Mouse (Mus musculus) forebrain, embryonic 16.5 days (tissue): ENCODE measurements at regions not wholly inside any gene's neighbourhood (a gene's known extent, or its start where the extent isn't known, plus 50 kb on each side); places are given as distances from the start of the nearest gene placed in this dataset.
A peak's percentile ranks its signal among the peaks of the same experiment; 100 is the strongest.

Experiments used
- ATAC-seq: fragments of 200-750 bp; cut with Nextera tagmentation; 2 replicates; pipeline ENCODE4 v1.8.0; 2017; ENCODE audit warnings: mild to moderate bottlenecking, moderate library complexity
- H3K27ac ChIP-seq: fragments of 300-500 bp; sonication (generic); 2 replicates; pipeline ENCODE4 v1.5.1; 2014; ENCODE audit warnings: low read length, control low read depth
- H3K27me3 ChIP-seq: fragments of 300-500 bp; sonication (generic); replicated peaks from 2 replicates; pipeline ENCODE4 v1.6.1; 2014; ENCODE audit warnings: low read length; ENCODE audit not compliant: control insufficient read depth, insufficient read depth
- H3K36me3 ChIP-seq: fragments of 300-500 bp; sonication (generic); 2 replicates; pipeline ENCODE4 v1.6.1; 2014; ENCODE audit not compliant: control insufficient read depth, insufficient read depth
- H3K4me1 ChIP-seq: fragments of 300-500 bp; sonication (generic); replicated peaks from 2 replicates; pipeline ENCODE4 v1.6.1; 2014; ENCODE audit warnings: low read length; ENCODE audit not compliant: control insufficient read depth, insufficient read depth
- H3K4me2 ChIP-seq: fragments of 300-500 bp; sonication (generic); 2 replicates; pipeline ENCODE4 v1.6.1; 2014; ENCODE audit warnings: mild to moderate bottlenecking, low read length, control low read depth
- H3K4me3 ChIP-seq: fragments of 300-500 bp; sonication (generic); replicated peaks from 2 replicates; pipeline ENCODE4 v1.5.1; 2014; ENCODE audit warnings: mild to moderate bottlenecking, low read length, control low read depth
- H3K9ac ChIP-seq: fragments of 300-500 bp; sonication (generic); replicated peaks from 2 replicates; pipeline ENCODE4 v1.6.1; 2014; ENCODE audit warnings: low read depth, low read length, control low read depth
- H3K9me3 ChIP-seq: fragments of 300-500 bp; sonication (generic); 2 replicates; pipeline ENCODE4 v1.6.1; 2016; ENCODE audit warnings: low read length; ENCODE audit not compliant: control insufficient read depth
- WGBS: fragments of 180-500 bp; shearing (Covaris S2); extraction: QIAGEN DNeasy Blood & Tissue Kit; methylation state at CpG from one replicate; pipeline ENCODE4 v1.1.7; 2014; 5-methylcytosine and 5-hydroxymethylcytosine counted together

DNA sequence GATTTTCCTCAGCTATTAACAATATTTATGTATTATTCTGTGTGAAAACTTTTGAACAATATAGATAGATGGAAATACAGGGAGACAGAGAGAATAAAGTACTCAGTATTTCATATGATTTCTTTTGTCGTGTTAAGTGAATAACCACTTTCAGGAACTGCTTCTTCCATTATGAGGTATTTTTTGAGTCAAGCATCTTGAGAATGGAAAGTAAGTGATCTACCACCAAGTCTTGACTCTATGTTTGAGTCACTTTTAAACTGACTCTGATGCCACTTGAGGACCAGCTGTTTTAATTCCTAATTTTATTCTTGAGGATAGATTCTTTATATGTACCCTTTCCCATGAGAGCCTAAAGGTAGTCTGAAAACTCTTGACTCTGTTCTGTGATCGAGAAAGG, 285.7 kb upstream of the A730009L09Rik start:
- WGBS = 90% methylated on average over 2 of the region's 2 CpGs
- no peak overlapping the region for H3K4me3 ChIP-seq

GRCm38 (mm10) chr16:84263746-84264145, 251.2 kb upstream of the A730009L09Rik start:
- WGBS = 39% methylated on average over 5 of the region's 5 CpGs
- H3K4me1 ChIP-seq = no peaks in the 10 kb centered on the region; the same call in 1 of the 2 replicates
- H3K9me3 ChIP-seq = no peaks in the 10 kb centered on the region
- no peak overlapping the region for H3K4me2 ChIP-seq
- ATAC-seq = peak; percentile 47; the same call in 1 of the 2 replicates
- no peak overlapping the region for H3K4me3 ChIP-seq
- no peak overlapping the region for H3K27ac ChIP-seq
- H3K27me3 ChIP-seq = no peaks in the 10 kb centered on the region
- no peaks in the 10 kb centered on the region for H3K36me3 ChIP-seq
- H3K9ac ChIP-seq = no peak overlapping the region

More for the DNA sequence above, 285.7 kb upstream of the A730009L09Rik start:
- ATAC-seq = no peak
- Histone ChIP-seq H3K9ac (no peak overlapping the region), H3K27ac (no peak overlapping the region), H3K4me2 (no peak overlapping the region), H3K27me3 (no peaks in the 10 kb centered on the region), H3K36me3 (no peaks in the 10 kb centered on the region), H3K4me1 (no peaks in the 10 kb centered on the region), H3K9me3 (no peaks in the 10 kb centered on the region)
